Mouse (Mus musculus) layer of hippocampus, adult 9-11 months (tissue): ENCODE results near the gene Nid1.
"Not testable (repeated sequence)": the region's sequence is repeated elsewhere in the genome, so short reads cannot be mapped to it uniquely, and the experiment has no call there.

ENCODE experiments used
- DNase-seq: peaks from one replicate; pipeline ENCODE4 v3.0.0; 2022

Gene Nid1

DNA sequence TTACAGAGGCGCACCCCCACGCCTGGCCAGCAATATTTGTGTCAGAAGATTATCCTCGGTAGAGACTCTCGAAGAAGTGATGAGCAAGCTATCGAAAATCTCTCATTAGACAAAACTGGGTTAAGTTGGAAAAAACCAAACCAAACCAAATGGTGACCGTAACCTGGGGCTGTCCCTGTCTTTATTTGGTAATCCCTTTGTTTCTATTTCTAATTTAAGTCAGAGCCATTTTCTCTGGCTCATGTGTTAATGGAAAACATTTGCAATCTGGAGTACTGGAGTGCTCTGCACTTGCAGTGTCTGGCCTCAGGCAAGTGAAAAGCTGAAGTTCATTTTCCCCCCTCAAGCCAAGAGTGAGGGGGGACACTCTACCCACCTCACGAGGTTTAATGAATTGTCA lies 16.9 kb downstream of the Nid1 start:
- DNase-seq: not testable (repeated sequence)

DNA sequence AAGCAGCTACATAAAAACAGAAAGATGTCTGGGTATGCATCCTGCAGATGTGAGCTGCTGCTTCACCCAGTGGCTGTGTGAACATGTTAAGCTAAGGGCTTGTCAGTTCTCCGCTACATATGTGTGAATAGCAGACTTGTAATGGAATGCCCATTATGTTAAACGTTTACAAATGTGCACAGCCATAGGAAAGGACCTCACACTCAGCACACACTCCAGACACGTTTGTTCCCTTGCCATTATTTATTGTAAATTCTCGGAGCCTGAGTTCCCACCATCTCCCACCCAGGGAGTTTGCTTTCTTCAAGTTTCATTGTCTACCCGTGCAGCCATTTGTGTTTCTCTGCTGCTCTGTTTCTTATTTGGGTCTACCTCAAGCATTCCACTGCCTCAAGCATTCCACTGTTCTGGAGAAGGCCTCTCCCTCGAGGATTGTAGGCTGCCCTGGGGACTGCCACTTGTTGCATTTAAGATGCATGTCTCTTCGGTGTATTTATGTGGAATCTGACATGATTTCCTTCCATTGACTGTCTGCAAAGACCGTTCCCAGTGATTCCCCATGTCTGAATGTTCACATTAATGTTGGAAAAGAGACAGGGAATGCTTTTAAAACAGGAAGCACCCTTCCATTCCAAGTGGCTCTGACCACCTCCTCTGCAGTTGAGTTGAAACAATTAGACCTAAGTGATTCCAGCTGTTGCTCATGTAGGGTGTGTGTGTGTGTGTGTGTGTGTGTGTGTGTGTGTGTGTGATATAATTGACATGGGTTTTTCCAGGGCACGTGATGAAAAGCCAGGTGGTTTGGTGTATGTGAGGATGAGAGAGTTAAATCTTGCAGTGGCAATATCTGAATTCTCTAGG lies 18.5 kb downstream of the Nid1 start:
- DNase-seq: not testable (repeated sequence)

DNA sequence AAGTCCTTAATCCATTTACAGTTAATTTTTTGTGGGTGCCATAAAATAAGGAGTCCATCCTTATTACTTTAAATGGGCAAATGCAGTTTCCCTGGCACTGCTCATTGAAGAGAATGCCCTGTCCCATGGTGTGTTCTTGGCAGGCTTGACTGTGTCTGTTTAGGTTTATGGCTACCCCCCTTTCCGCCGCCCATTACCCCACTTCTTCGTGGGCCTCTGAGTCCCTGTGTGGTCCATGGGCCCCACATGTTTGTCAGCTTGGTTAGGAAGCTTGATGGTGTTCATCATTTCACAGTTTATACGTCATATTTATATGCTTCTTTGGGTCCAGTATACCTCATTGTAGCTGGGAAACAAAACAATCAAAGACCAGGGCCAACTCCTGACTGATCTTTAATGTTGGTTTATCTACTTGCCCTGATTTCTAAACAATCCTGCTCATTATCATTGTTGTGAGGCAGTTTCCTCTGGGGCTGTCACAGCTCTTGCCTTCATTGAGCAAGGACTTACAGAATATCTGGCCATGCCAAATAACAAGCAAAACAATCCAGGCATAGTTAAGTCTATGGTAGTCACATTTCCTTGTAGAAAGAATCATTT lies 20.9 kb downstream of the Nid1 start:
- DNase-seq: no peak

DNA sequence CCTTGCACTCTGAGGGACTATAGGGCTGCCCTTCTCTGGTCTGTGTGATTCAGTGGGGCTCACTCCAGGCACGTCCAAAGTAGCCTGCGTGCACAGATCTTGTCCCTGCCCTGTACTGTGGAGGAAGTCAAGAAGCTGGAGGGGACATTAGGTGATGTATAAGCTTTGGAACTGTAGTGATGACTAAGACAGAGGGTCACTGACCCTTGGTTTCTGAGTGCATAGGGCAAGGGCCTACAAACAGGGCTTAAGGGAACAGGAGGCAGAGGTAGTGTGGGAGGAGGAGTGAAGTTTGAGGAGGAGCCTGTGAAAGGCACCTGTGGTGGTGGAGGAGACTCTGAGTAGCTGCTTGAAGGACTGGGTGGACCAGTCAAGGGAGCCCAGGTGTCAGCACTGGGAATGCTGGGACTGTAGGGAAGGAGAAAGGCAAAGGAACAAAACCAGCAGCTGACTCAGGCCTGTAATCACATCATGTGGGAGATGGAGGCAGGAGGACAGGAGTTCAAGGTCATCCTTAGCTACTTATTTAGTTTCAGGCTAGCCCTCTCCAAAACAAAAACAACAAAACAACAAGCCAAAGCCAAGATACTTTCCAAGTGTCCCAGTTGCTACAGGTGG lies 23.3 kb downstream of the Nid1 start:
- DNase-seq: no peak

DNA sequence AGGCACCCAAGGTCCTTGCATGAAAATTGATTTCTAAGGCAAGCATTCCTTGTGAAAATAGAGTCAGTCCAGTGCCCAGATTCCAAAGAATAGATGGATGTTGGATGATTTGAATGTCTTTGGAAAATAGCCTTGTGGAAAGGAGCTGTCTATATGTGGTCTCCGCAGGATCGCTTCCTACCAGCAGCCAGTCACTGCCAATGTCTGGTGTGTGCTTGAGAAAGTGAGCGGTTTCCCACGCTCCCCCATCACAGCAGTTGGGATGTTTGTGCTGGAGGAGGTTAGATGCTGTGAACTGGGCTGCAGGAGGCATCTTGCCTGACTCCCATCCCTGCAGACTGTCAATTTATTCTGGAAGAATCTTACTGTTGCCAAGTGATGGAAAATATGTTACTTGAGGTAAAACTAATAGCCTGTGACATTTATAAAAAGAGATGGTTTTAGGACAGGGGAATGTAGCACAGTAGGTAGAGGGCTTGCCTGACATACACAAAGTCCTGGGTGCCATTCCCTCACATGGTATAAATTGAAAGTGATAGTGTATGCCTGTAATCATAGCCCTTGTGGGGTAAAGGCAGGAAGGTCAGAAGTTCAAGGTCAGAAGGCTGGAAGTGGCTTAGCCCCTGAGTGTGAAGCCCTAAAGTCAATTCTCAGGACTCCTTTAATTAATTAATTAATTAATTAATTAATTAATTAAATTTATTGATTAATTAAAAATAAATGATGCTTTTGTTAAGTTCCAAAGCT lies 24.3 kb downstream of the Nid1 start:
- DNase-seq: no peak

DNA sequence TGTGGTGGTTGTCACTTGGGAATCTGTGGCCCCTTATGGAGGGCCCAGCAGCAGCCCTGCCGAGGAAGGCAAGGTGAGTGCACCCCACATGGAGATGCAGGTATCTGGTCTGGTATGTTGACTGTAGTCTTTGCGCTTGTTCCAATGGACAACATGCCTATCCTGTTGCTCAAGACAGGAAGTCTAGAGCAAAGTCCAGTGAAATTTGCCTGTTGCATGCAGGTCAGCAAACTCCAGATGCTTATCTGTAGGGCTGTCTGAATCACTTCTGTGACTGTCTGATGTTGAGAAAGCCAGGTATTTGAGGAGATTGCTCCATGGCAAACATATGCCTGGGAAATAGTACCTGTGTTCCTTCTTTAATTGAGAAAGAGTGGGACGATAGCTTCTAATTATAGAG lies 26.6 kb downstream of the Nid1 start:
- no peak for DNase-seq

DNA sequence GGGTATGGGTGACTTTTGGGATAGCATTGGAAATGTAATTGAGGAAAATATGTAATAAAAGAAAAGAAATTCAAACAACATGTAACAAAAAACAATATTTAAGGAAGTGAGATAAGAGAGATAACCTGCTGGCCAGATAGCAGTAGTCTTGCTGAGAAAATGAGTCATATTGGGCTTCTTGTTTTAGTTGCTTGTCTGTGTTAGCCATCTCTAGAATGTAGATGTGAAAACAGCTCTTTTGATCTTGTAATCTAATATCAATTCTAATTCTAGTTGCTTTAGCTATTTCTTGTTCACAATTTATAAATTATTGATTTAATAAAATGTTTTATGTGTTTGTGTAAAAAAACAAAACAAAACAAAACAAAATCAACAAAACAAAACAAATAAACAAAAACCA lies 29.9 kb downstream of the Nid1 start:
- not testable (repeated sequence) for DNase-seq

DNA sequence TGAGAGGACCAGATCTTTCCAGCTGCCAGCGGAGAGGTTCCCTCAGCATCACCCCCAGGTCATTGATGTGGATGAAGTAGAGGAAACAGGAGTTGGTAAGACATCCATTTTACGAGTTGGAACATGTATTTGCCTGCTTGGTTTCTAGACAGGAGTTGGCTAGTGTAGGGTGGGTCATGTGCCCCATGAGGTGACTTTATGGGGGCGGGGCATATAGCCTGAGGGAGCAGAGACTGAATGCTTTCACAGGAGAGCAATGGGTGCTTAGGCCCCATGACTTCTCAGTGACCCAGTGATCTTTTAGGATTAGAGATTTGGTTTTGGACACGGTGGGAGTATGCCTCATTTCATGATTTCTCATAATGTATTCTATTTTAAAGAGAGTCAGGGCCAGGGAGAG lies 31.2 kb downstream of the Nid1 start:
- no peak for DNase-seq

DNA sequence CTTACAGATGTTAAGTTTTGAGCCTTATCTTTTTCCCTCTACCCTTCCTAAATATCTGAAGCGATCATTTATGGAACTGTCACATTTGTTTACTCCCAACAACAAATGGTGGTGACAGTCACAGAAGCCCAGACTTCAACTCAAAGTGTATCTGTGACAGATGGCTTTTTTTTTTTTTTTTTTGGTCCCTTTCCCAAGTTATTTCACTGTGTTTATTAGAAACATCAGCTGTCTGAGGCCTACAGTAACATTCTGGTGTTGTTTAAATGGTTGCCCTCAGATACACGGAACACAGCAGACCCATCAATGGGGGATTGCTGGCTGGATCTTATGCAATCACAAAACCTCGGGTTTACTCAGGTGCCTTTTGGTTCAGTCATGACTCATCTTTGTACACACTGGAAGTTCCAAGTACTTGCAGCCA lies 34.0 kb downstream of the Nid1 start:
- DNase-seq: no peak

DNA sequence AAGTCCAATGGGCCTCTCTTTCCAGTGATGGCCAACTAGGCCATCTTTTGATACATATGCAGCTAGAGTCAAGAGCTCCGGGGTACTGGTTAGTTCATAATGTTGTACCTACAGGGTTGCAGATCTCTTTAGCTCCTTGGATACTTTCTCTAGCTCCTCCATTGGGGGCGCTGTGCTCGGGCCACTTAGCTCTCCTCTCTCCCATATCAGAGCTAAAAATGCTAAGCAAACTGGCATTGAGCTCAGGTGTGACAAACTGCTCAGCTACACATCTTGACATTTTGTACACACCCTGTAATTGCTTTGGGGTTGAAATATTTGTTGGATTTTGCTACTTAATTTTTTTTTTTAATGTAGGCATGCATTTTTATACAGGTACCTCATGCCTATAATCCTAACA lies 37.1 kb downstream of the Nid1 start:
- DNase-seq: not testable (repeated sequence)

DNA sequence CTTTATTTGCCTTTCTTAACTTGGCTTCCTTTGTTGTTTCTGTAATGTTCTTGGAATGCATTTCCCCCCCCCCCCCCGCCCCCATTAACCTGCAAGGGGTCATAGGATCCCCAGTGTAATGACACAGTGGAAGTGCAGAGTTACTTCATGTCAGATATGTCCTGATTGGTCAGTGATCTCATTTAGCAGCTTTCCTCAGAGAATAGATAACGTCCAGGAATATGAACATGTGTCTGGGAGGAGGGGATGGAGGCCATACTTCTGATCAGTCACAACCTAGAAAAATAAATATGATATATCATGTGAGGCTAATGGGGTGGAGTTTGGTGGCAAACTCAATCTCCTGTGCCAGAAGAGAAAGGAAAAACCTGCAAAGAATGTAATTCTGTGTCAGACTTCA lies 37.6 kb downstream of the Nid1 start:
- no peak for DNase-seq

DNA sequence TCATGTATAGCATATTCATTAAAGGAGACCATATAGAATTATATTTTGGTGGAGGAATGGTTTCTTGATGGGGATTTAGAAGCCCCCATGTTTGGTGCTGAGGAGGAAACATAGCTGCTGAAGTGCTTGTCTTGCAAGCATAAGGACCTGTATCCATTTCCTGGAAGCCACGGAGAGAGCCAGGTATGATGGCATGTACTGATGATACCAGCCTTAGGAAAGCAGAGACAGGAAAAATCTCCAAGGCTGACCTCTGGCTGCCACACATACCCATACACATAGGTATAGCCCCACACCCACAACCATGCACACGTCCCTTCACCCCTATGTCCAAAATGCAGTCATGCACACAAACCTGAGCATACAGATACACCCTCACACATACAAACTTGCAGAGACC lies 39.2 kb downstream of the Nid1 start:
- DNase-seq: no peak

DNA sequence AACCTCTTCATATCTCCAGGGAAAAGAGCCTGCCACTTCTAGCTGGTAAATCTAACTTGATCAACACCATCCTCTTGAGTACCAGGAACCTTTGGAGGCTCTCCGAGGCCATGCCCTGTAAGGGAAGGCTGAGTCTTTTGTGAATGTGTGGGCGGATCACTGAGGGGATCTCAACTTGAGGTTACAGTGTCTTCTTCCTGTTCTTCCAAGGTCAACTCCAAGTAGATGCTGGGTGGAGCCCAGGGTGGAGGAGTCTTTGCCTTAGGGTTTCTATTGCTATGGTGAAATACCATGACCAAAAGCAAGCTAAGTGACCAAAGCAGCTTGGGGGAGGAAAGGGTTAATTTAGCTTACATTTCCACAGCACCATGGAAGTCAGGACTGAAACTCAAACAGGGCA lies 39.7 kb downstream of the Nid1 start:
- DNase-seq: no peak

DNA sequence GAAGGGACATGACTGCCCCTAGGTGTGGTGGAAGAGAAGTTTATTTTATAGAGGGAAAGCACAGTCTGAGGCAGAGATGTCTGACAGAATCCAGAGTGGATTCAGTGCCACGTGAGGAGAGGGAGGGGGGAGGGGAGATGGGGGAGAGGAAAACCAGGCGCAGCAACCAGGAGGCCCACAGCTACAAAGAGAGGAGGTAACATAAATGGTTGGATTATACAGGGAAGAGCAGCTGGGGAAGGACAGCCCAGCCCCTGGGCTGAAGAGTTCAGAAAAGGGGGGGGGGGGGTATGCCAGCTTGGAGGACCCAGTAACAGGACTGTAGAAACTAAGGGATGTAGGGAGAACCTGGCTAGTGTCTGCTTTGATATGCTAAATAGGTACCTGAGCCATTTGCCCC lies 42.6 kb downstream of the Nid1 start:
- DNase-seq: no peak

DNA sequence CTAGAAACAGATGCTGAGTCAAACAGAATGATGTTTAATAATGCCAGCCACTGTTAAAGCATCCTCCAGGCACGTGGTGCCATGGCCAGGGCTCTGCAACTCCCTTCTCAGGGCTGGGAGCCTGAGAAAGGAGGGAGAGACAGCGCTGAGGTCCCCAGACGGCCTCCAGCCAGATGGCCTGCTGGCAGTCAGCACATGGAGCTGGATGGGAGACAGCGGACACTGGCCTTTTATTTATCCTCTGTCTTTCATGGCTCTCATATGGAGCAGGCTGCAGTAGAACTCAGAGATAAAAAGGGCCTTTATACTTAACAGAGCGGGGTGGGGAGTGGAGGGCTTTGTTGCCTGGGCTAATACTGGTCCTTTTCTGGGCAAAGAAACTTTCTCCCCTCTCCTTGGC lies 43.7 kb downstream of the Nid1 start:
- peak; percentile 78 for DNase-seq

DNA sequence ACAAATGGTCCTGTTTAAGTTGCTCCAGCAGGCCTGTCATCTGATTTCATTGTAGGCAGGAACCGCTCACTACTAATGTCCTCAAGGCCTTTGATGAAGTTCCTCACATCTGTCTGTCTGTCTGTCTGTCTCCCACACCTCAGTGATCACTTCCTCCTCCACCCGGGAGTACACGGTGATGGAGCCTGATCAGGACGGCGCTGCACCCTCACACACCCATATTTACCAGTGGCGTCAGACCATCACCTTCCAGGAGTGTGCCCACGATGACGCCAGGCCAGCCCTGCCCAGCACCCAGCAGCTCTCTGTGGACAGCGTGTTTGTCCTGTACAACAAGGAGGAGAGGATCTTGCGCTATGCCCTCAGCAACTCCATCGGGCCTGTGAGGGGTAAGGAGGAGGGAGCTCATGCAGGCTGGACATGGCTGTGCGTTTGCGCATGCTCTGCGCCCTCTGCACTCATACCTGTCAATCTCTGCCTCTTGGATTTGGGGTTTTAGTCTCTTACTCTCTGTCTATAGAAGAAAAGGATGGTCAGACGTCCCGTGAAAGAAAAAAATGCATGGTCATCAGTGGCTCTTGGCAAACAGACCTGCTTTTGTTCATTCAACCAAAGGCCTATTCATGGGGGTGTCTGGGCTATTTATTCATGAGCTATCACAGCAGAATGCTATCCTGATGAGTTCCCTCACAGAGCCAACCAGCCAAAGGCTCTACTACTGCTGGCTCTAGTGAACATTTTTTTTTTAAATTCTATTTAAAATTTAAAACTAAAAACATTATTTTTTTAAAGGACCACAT lies 44.7 kb downstream of the Nid1 start:
- DNase-seq: peak; percentile 33

DNA sequence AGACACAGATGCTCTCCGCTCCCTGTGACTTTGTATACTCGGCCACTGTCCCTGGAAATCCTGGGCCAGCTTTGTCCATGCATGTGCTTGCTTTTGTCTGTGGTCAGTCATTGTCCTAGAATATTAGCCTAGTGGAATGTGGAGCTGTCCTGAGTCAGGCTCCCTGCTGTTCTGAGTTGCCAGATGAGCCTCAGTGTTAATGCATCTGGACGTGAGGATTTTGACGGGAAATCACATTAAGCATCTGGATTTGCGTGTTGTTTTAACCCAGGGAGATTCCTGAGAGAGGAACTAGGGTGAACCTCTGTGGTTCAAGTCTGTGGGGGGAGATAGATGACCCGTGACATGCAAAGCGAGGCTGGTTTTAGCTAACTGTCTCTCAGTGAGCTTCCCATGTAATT lies 47.0 kb downstream of the Nid1 start:
- no peak for DNase-seq

DNA sequence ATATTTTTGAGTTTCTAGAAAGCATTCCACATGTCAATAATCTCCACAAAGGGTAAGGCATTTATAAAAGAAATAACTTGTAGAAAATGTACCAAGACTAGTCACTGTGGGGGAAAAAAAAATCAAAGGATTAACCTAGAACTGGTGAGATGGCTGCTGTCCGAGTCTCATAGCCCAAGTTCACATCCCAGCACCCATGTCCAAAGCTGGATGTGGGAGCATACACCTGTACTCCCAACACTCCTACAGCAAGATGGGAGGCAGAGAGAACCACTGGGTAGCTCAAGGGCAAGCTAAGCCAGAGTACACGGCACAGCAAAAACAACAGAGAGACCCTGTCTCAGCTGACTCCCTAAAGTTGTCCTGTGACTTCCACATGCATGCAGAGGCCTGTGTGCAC lies 47.5 kb downstream of the Nid1 start:
- DNase-seq: no peak

DNA sequence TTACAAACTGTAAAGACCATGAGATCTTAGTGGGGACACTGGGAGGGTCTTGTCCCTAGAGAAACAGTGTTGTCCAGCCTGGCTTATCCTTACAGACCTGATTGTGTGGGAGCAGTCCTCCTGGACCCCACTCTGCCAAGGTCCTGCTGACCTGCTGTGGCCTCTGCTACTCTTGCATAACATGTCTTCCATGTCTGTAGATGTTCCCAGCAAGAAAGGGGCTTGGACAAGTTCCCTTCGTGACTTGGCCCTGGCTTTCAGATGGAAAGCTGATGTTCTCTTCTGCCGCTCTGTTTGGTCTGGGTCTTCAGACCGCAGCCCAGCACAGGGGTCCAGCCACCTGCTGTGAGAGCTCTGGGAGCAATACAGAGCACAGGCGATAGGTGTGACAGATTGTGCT lies 48.3 kb downstream of the Nid1 start:
- DNase-seq: no peak

DNA sequence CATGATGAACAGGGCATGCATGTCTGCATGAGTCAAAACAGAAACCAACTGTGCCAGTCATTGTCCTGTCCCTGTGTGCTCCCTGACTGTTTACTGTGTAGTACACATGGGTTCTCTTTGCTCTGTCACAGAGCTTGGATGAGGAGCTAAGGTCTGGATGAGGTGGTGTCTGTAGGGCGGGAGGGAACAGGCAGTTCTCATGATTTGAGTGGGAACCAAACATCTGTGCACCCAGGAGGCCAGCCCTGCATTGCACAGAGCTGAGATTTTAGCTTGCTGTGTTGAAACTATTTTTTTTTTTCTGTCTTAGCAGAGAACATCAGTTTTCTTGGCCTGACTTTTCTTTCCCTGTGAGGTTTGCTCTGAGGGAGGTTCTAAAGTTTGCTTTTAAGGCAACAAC lies 50.5 kb downstream of the Nid1 start:
- DNase-seq: no peak

DNA sequence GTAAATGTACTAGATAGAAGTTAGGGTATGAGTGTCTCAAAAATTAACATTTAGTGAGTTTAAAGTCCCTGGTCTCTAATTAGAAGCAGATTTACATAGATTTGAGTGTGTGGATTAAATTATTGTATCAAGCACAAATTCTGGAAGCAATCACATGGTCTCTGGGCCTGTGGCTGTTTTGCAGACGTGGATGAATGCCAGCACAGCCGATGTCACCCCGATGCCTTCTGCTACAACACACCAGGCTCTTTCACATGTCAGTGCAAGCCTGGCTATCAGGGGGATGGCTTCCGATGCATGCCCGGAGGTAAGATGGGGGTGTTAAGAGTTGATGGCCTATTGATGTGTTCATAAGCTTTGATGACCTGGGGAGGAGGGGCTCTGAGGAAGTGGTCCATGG lies 52.5 kb downstream of the Nid1 start:
- no peak for DNase-seq

DNA sequence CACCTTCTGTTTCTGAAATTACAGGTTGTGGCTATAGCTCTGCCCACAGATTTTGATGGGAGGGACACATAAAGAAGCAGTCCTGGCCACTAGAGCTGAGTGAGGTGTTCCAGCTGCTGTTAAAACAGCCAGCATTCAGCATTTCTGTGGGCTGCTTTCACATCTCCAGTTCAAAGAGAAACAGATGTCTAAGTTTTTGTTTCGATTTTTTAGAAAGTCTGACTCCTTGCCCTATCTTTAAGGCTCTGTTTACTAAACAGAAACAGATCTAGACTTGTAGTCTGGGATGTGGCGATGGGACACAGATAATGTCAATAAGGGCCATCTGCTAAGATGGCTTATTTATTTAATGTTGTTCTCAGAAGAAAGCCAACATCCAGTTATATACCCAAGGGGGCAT lies 54.8 kb downstream of the Nid1 start:
- no peak for DNase-seq

DNA sequence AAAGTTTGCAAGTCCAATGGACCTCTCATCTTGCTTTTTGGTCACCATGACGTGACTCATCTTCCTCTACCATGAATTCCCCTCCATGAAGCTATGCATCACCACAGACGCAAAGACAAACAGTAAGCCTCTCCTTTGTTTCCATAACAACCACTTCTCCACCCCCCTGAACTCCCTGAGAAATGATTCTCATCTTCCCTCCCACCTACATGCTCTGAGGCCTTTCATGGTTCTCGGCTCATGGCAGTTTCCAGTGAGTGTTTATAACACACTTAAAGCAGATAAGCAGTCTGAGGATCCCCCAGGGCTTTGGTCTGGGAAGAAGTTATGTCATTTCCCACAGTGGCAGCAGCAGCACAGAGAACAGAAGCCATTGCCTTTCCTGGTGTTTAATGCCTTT lies 56.2 kb downstream of the Nid1 start:
- no peak for DNase-seq
